In the genomic region with DNA sequence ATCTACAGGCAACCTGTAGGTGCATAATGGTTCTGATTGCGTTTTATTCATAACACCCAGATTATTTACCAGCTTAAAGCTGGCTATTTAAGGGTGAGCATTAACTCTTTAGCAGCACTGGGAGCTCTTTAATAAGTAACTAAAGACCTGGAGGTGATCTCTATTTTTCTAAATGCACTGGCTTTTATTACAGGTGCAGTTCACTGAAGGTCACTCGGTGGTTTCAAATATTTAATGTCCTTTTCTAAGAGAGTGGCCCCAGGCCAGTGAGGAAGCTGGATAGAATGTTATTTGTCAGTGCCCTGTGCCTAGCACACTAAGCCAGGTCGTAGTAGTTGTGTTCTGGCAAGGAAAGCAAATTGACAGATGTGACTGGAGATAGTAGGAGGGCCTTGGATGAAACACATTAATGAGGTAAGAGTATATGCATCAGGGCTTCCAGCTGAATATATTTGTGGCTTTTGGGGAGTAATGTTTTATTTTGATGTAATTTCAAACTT, we compare ENCODE assay signal across 17 mouse cellular contexts. TPM values are rescaled to one million over a fixed set of nuclear protein-coding genes. Genes with fewer than 3 reads are reported as not detected.
DNase-seq lines count a peak whose midpoint lies in the region; ATAC-seq and TF ChIP-seq lines count a peak whose summit lies in the region.
"Had no signal": no experiment of that assay in that cellular context is flagged by ENCODE, and none has a peak within 500 bp of the region (broad histone marks: within the 10 kb centered on the region; RNA-seq: fewer than 3 reads in every experiment).

No protein-coding gene starts in this region.

- H3K4me3 ChIP-seq in intestine, embryonic 15.5 days (replicated peaks): no peak overlapping the region
- H3K4me3 ChIP-seq in kidney, adult 2 months (ENCODE audit: insufficient read depth, low read depth, low read length): no peak overlapping the region
- no peak overlapping the region for H3K4me3 ChIP-seq in stomach, embryonic 14.5 days (ENCODE audit: low read depth, low read length)
- H3K4me3 ChIP-seq: embryonic facial prominence, embryonic 13.5 days; limb, embryonic 10.5 days; midbrain, embryonic 15.5 days had no signal

- H3K27ac ChIP-seq in intestine, embryonic 15.5 days: peak overlapping the region; percentile 13; the same call in 1 of the 2 replicates
- peak overlapping the region; percentile 93 for H3K27ac ChIP-seq in kidney, adult 2 months (ENCODE audit: insufficient read depth, low read depth, low read length)
- peak overlapping the region; percentile 52; the same call in 1 of the 2 replicates for H3K27ac ChIP-seq in stomach, embryonic 14.5 days (ENCODE audit: low read length)
- H3K27ac ChIP-seq: embryonic facial prominence, embryonic 13.5 days; limb, embryonic 10.5 days; macrophage; midbrain, embryonic 15.5 days had no signal

- no peaks in the 10 kb centered on the region for H3K36me3 ChIP-seq in intestine, embryonic 15.5 days
- H3K36me3 ChIP-seq in kidney, adult 2 months (ENCODE audit: control insufficient read depth, insufficient read depth, low read length): no peaks in the 10 kb centered on the region
- H3K36me3 ChIP-seq in stomach, embryonic 14.5 days (ENCODE audit: control insufficient read depth, insufficient read depth, low read length): no peaks in the 10 kb centered on the region
- H3K36me3 ChIP-seq: embryonic facial prominence, embryonic 13.5 days; limb, embryonic 10.5 days; midbrain, embryonic 15.5 days had no signal

- peak; percentile 73 for ATAC-seq in intestine, embryonic 15.5 days
- peak; percentile 69; the same call in 1 of the 2 replicates for ATAC-seq in stomach, embryonic 14.5 days (ENCODE audit: insufficient number of reproducible peaks, insufficient read depth, low FRiP score, low read depth)
- ATAC-seq: hindbrain, embryonic 16.5 days; midbrain, embryonic 15.5 days had no signal

- DNase-seq in kidney, adult 2 months: peak; percentile 88
- DNase-seq in kidney, postnatal 36 days: peak; percentile 50 to 69
- DNase-seq in urinary bladder, postnatal 10 days (ENCODE audit: low spot score): no peak
- no peak for DNase-seq in heart, postnatal 10 days
- DNase-seq in gastrocnemius, postnatal 25 days: no peak
- DNase-seq: cerebellum, adult 9-10 months; lung, embryonic 14.5 days; retina, postnatal 1 day; thymus, postnatal 14 days had no signal

- H3K9me3 ChIP-seq in intestine, embryonic 15.5 days: no peaks in the 10 kb centered on the region
- no peaks in the 10 kb centered on the region for H3K9me3 ChIP-seq in stomach, embryonic 14.5 days (ENCODE audit: control insufficient read depth, low read depth, low read length)
- H3K9me3 ChIP-seq: embryonic facial prominence, embryonic 13.5 days; limb, embryonic 10.5 days; midbrain, embryonic 15.5 days had no signal

- no peaks in the 10 kb centered on the region for H3K27me3 ChIP-seq in intestine, embryonic 15.5 days (replicated peaks)
- H3K27me3 ChIP-seq in kidney, adult 2 months (replicated peaks; ENCODE audit: control insufficient read depth, insufficient read depth, low read length): no peaks in the 10 kb centered on the region
- H3K27me3 ChIP-seq in stomach, embryonic 14.5 days (ENCODE audit: control insufficient read depth, insufficient read depth, low read length): no peaks in the 10 kb centered on the region
- H3K27me3 ChIP-seq: embryonic facial prominence, embryonic 13.5 days; midbrain, embryonic 15.5 days had no signal

- TF ChIP-seq CTCF in kidney, adult 2 months (conservative IDR thresholded peaks at IDR 0.05; ENCODE audit: insufficient read depth, insufficient read length, low read depth, low read length): no peak

- WGBS in intestine, embryonic 15.5 days: 39% methylated on average over 3 of the region's 3 CpGs
- WGBS in kidney, adult 2 months: 22% methylated on average over 3 of the region's 3 CpGs
- WGBS in stomach, embryonic 14.5 days: 54% methylated on average over 3 of the region's 3 CpGs

- H3K4me1 ChIP-seq in intestine, embryonic 15.5 days (replicated peaks): no peaks in the 10 kb centered on the region
- H3K4me1 ChIP-seq in kidney, adult 2 months (ENCODE audit: control insufficient read depth, insufficient read depth, low read length): peaks cover 19% of the 10 kb centered on the region
- H3K4me1 ChIP-seq in stomach, embryonic 14.5 days (ENCODE audit: control insufficient read depth, insufficient read depth, low read length): no peaks in the 10 kb centered on the region
- H3K4me1 ChIP-seq: embryonic facial prominence, embryonic 13.5 days had no signal

- no peak for TF ChIP-seq POLR2A in kidney, adult 2 months (IDR thresholded peaks at IDR 0.05; ENCODE audit: low read depth, low read length)

- peak overlapping the region; percentile 26; the same call in 1 of the 2 replicates for H3K4me2 ChIP-seq in intestine, embryonic 15.5 days (replicated peaks)
- no peak overlapping the region for H3K4me2 ChIP-seq in stomach, embryonic 14.5 days (replicated peaks; ENCODE audit: low read depth, low read length)
- H3K4me2 ChIP-seq: embryonic facial prominence, embryonic 13.5 days; heart, embryonic 11.5 days; lung, embryonic 14.5 days; midbrain, embryonic 15.5 days had no signal

- H3K9ac ChIP-seq in intestine, embryonic 15.5 days: no peak overlapping the region
- H3K9ac ChIP-seq in stomach, embryonic 14.5 days (replicated peaks; ENCODE audit: low read depth, low read length): no peak overlapping the region
- H3K9ac ChIP-seq: embryonic facial prominence, embryonic 13.5 days; lung, embryonic 14.5 days; midbrain, embryonic 15.5 days had no signal

- intact Hi-C loops in heart, postnatal 10 days (cut with DNase I): no loop called here

RNA-seq across cellular contexts. Expression of gene Plcb1, which starts 59.4 kb away (rescaled TPM):
- 10.9 and 11.9 TPM in 2 replicates for polyA plus RNA-seq in intestine, embryonic 15.5 days (2015; fragmentation: Nextera tagmentation; extraction: Ambion mirVana)
- polyA plus RNA-seq in kidney, adult 2 months (2012; rRNA removed): 4.4 and 5.0 TPM in 2 replicates
- 23.7 and 25.3 TPM in 2 replicates for polyA plus RNA-seq in stomach, embryonic 14.5 days (2014; fragmentation: Nextera tagmentation; extraction: Ambion mirVana)
- total RNA-seq in heart, postnatal 10 days (2021): 1 to 10 TPM; 8.5 to 9.3 TPM
- 1 to 10 TPM; 1.5 to 1.8 TPM for total RNA-seq in gastrocnemius, postnatal 25 days (2021)

Comparison
In these comparisons a context has a peak if more than half of its experiments do, and no peak if none do; other contexts are left out.
1. H3K27ac ChIP-seq: peak in every context shown above with its lines; median percentile 93 in kidney, adult 2 months; 52 in stomach, embryonic 14.5 days; 13 in intestine, embryonic 15.5 days.
2. DNase-seq: peak in kidney, adult 2 months (single experiment) and kidney, postnatal 36 days (2 of 2); none in urinary bladder, postnatal 10 days (single experiment), heart, postnatal 10 days (0 of 2) and gastrocnemius, postnatal 25 days (single experiment).